Mouse (Mus musculus) kidney, adult 11 months (tissue): Measurements from ENCODE around the gene Nlrp14.
"Not testable (repeated sequence)": the region's sequence is repeated elsewhere in the genome, so short reads cannot be mapped to it uniquely, and the experiment has no call there.

Source experiments
- DNase-seq: peaks from one replicate; pipeline ENCODE4 v3.0.0; 2022

The Nlrp14 gene

GRCm38 (mm10) chr7:107166690-107167089 lies at the start of gene Nlrp14:
Gene Nlrp14 (plus strand): TSS chr7:107166990.
- no peak for DNase-seq

- DNase-seq = not testable (repeated sequence)
Measured at GRCm38 (mm10) chr7:107130983-107131382, 35.8 kb upstream of the Nlrp14 start, which contains the start of gene Olfr715. Gene Olfr715 (minus strand): TSS chr7:107131083.

- DNase-seq = not testable (repeated sequence)
Measured at GRCm38 (mm10) chr7:107138027-107138426, 28.8 kb upstream of the Nlrp14 start, which contains the start of gene Olfr716. Gene Olfr716 (plus strand): TSS chr7:107138327.

GRCm38 (mm10) chr7:107180406-107180805 lies 13.6 kb downstream of the Nlrp14 start:
- no peak for DNase-seq

GRCm38 (mm10) chr7:107201817-107202216 lies 35.0 kb downstream of the Nlrp14 start:
- no peak for DNase-seq

GRCm38 (mm10) chr7:107207843-107208242 lies 41.1 kb downstream of the Nlrp14 start:
- no peak for DNase-seq

GRCm38 (mm10) chr7:107209204-107209860 lies 42.5 kb downstream of the Nlrp14 start, which contains the start of gene Rbmxl2:
Gene Rbmxl2 (plus strand): TSS chr7:107209445.
- DNase-seq = no peak

GRCm38 (mm10) chr7:107210126-107210576 lies 43.4 kb downstream of the Nlrp14 start:
- DNase-seq = no peak

GRCm38 (mm10) chr7:107215723-107216122 lies 48.9 kb downstream of the Nlrp14 start:
- no peak for DNase-seq

GRCm38 (mm10) chr7:107216845-107217244 lies 50.1 kb downstream of the Nlrp14 start:
- DNase-seq = no peak

GRCm38 (mm10) chr7:107236854-107237253 lies 70.1 kb downstream of the Nlrp14 start:
- DNase-seq = no peak

- DNase-seq = no peak
Measured at GRCm38 (mm10) chr7:107237498-107237897, 70.7 kb downstream of the Nlrp14 start.

GRCm38 (mm10) chr7:107241371-107241883 lies 74.6 kb downstream of the Nlrp14 start:
- DNase-seq = no peak
